Mouse (Mus musculus): ENCODE results near the gene Hmga1. TPM values are rescaled to one million over a fixed set of nuclear protein-coding genes. Genes with fewer than 3 reads are reported as not detected.

Gene Hmga1
- total RNA-seq, 2 experiments from 2014 or later: 41.2 to 45.0 TPM

Other genes starting within 250 kb of the Hmga1 start
- under 1 TPM; 0.11 to 0.14 TPM for gene Grm4, start 35.1 kb upstream of the Hmga1 start, total RNA-seq (2021)
- 10 to 100 TPM in 1 of 2 experiments, 1 to 10 TPM in 1; 7.4 to 10.4 TPM for gene AI413582, start 9.3 kb downstream of the Hmga1 start, total RNA-seq (2021)
- gene Nudt3, start 67.0 kb downstream of the Hmga1 start, total RNA-seq (2021): 100 to 1,000 TPM; 312 to 315 TPM
- gene RPS10-NUDT3, start 78.7 kb downstream of the Hmga1 start, total RNA-seq (2021): not detected
- 100 to 1,000 TPM; 533 to 572 TPM for gene Rps10, start 80.2 kb downstream of the Hmga1 start, total RNA-seq (2021)
- under 1 TPM in 1 of 2 experiments, not detected in 1; 0.49 TPM for gene Pacsin1, start 99.0 kb downstream of the Hmga1 start, total RNA-seq (2021)
- not detected for gene Spdef, start 172.5 kb downstream of the Hmga1 start, total RNA-seq (2021)